Mouse (Mus musculus) ES-E14 (cell line): ENCODE data around the gene Alg14.

Source experiments
- MAFK ChIP-seq: IDR thresholded peaks from 2 replicates; pipeline ENCODE4 v1.6.1; 2014; ENCODE audit warnings: mild to moderate bottlenecking, low read depth, low read length, inconsistent platforms; ENCODE audit not compliant: insufficient read depth
- ZNF384 ChIP-seq: IDR thresholded peaks from 2 replicates; pipeline ENCODE4 v1.6.1; 2012; ENCODE audit warnings: low read depth, low read length, inconsistent platforms

DNA sequence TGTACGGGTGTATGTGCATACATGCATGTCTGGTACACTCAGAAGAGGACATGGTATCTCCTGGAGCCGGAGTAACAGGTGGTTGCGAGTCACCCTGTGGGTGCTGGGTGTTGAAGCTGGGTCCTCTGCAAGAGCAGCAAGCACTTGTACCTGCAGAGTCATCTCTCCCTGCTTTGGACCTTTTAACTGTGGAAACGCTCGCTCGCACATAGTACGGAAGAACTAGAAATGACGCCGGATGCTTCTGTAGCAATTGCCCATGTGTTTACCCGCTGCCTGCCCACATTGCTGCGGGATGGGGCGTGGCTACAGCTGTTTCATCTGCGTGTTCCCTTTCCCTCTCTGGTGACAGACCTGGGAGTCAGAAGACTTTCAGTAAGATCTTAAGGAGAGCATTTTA is 78.7 kb downstream of the Alg14 start:
- TF ChIP-seq ZNF384 (no peak), MAFK (no peak)
